Mouse (Mus musculus): ENCODE results near the gene Wnk4. TPM values are rescaled to one million over a fixed set of nuclear protein-coding genes. Genes with fewer than 3 reads are reported as not detected.

The Wnk4 gene
- polyA plus RNA-seq (2012; rRNA removed) = 10.8 and 12.3 TPM in 2 replicates

DNA sequence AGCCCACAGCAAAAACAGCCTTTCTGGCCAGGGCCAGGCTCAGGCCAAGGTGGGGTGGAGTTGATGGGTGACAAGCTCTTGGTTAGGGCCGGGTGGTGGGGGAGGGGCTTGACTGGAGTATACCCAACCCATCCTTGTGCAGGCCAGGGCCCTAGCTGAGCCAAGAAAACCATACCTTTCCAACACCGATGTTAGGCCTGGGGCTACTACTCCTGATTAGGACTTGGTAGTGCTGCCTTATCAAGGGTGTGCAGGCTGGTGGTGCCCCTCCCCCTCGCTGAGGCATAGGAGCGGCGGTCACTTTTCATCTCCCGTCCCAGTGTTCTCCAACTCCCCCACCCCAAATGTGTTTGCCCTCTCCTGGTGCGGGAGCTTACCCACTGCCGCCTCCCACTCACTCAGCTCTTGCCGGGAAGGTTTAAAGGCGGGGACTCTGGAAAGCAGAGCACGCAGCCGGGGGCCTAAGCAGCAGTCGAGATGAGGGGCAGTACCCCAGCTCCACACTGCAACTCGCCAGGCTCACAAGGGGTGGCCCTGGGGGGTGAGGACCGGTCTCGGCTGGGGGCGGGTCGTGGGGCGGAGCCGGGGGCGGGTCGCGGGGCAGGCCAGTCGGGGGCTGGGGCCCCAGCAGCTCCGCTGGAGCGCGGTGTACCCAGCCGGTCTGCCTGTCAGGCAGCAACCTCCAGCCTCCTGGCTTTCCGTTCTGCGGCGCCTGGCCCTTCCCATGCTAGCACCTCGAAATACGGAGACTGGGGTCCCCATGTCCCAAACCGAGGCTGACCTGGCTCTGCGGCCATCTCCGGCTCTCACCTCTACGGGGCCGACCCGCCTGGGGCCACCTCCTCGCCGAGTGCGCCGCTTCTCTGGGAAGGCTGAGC lies at the start of gene Wnk4:
Gene Wnk4, plus strand, starts transcription at position 620 of the 878 bp plus-strand sequence.
- 0 out of 2 replicates have a peak within 1 kb of the TSS, but pooled peaks have one; percentile 43 for H3K27ac ChIP-seq (ENCODE audit: control insufficient read depth, insufficient read depth, low read depth, low read length)
- no peaks in the 10 kb centered on the region for H3K36me3 ChIP-seq (ENCODE audit: control insufficient read depth, insufficient read depth, low read length)
- H3K27me3 ChIP-seq (ENCODE audit: control insufficient read depth, insufficient read depth, low read length) = peaks cover 2% of the 10 kb centered on the region; the same call in 1 of the 2 replicates
- peak within 1 kb of the TSS; percentile 79 for H3K4me3 ChIP-seq (ENCODE audit: control insufficient read depth, low read depth, low read length)
- H3K4me1 ChIP-seq (ENCODE audit: control insufficient read depth, insufficient read depth, low read length) = peaks cover 35% of the 10 kb centered on the region
- TF ChIP-seq CTCF (IDR thresholded peaks at IDR 0.05; ENCODE audit: control insufficient read depth, insufficient read depth, insufficient replicate concordance, low read depth, low read length) = no peak
- peak; percentile 32 for TF ChIP-seq POLR2A (IDR thresholded peaks at IDR 0.05; ENCODE audit: control insufficient read depth, low read depth, low read length)

GRCm38 (mm10) chr11:101211970-101212369 lies 48.4 kb upstream of the Wnk4 start:
- Histone ChIP-seq H3K4me3 (ENCODE audit: control insufficient read depth, low read depth, low read length) (no peak overlapping the region), H3K27ac (ENCODE audit: control insufficient read depth, insufficient read depth, low read depth, low read length) (no peak overlapping the region), H3K4me1 (ENCODE audit: control insufficient read depth, insufficient read depth, low read length) (no peaks in the 10 kb centered on the region), H3K27me3 (ENCODE audit: control insufficient read depth, insufficient read depth, low read length) (no peaks in the 10 kb centered on the region), H3K36me3 (ENCODE audit: control insufficient read depth, insufficient read depth, low read length) (peaks cover 2% of the 10 kb centered on the region)
- peak; percentile 10; the same call in 1 of the 2 replicates for TF ChIP-seq CTCF (IDR thresholded peaks at IDR 0.05; ENCODE audit: control insufficient read depth, insufficient read depth, insufficient replicate concordance, low read depth, low read length)
- no peak for TF ChIP-seq POLR2A (IDR thresholded peaks at IDR 0.05; ENCODE audit: control insufficient read depth, low read depth, low read length)

GRCm38 (mm10) chr11:101216936-101217335 lies 43.4 kb upstream of the Wnk4 start:
- Histone ChIP-seq H3K4me3 (ENCODE audit: control insufficient read depth, low read depth, low read length) (no peak overlapping the region), H3K4me1 (ENCODE audit: control insufficient read depth, insufficient read depth, low read length) (no peaks in the 10 kb centered on the region), H3K36me3 (ENCODE audit: control insufficient read depth, insufficient read depth, low read length) (no peaks in the 10 kb centered on the region; the same call in none of the 2 replicates), H3K27ac (ENCODE audit: control insufficient read depth, insufficient read depth, low read depth, low read length) (no peak overlapping the region), H3K27me3 (ENCODE audit: control insufficient read depth, insufficient read depth, low read length) (no peaks in the 10 kb centered on the region)
- TF ChIP-seq CTCF (IDR thresholded peaks at IDR 0.05; ENCODE audit: control insufficient read depth, insufficient read depth, insufficient replicate concordance, low read depth, low read length) (no peak), POLR2A (IDR thresholded peaks at IDR 0.05; ENCODE audit: control insufficient read depth, low read depth, low read length) (no peak)

GRCm38 (mm10) chr11:101218436-101219055 lies 41.8 kb upstream of the Wnk4 start:
- no peaks in the 10 kb centered on the region for H3K27me3 ChIP-seq (ENCODE audit: control insufficient read depth, insufficient read depth, low read length)
- TF ChIP-seq POLR2A (IDR thresholded peaks at IDR 0.05; ENCODE audit: control insufficient read depth, low read depth, low read length) (no peak), CTCF (IDR thresholded peaks at IDR 0.05; ENCODE audit: control insufficient read depth, insufficient read depth, insufficient replicate concordance, low read depth, low read length) (no peak)
- H3K4me1 ChIP-seq (ENCODE audit: control insufficient read depth, insufficient read depth, low read length) = no peaks in the 10 kb centered on the region
- H3K36me3 ChIP-seq (ENCODE audit: control insufficient read depth, insufficient read depth, low read length) = no peaks in the 10 kb centered on the region; the same call in none of the 2 replicates
- H3K4me3 ChIP-seq (ENCODE audit: control insufficient read depth, low read depth, low read length) = no peak overlapping the region
- no peak overlapping the region for H3K27ac ChIP-seq (ENCODE audit: control insufficient read depth, insufficient read depth, low read depth, low read length)

- Histone ChIP-seq H3K36me3 (ENCODE audit: control insufficient read depth, insufficient read depth, low read length) (no peaks in the 10 kb centered on the region; the same call in none of the 2 replicates), H3K4me3 (ENCODE audit: control insufficient read depth, low read depth, low read length) (no peak overlapping the region), H3K27me3 (ENCODE audit: control insufficient read depth, insufficient read depth, low read length) (no peaks in the 10 kb centered on the region), H3K4me1 (ENCODE audit: control insufficient read depth, insufficient read depth, low read length) (peaks cover 2% of the 10 kb centered on the region; the same call in 1 of the 2 replicates), H3K27ac (ENCODE audit: control insufficient read depth, insufficient read depth, low read depth, low read length) (no peak overlapping the region)
- TF ChIP-seq POLR2A (IDR thresholded peaks at IDR 0.05; ENCODE audit: control insufficient read depth, low read depth, low read length) = no peak
- no peak for TF ChIP-seq CTCF (IDR thresholded peaks at IDR 0.05; ENCODE audit: control insufficient read depth, insufficient read depth, insufficient replicate concordance, low read depth, low read length)
These were observed 39.5 kb upstream of the Wnk4 start for GRCm38 (mm10) chr11:101220853-101221252.

DNA sequence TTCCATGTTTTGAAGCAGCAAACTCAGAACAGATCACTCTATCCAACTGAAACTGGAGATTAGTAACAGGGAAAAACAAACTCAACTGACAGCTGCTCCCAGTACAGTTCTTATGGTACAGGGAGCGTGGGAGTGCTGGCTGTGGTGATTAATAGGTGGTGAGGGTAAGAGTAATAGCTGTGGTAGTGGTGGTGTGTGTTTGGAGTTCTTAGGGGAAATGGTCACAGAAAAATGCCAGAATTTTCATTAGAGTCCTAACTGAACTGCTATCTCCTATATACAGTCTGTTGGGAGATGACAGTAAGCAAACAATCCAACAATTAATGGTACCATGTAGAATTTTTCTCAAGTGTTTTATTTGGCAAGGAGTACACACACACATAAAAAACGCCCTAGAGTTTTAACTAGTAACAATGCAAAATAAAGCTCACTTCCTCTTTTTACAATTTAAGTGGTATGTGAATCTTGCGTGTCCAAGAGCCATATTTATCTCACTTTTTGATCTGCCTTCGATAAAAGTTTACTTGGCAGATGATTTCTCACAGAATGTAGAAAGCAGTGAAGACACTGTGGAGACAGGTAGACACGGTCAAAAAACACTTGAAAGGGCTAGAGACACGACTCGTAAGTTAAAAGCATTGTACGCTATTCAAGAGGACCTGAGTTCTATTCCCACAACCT lies 38.9 kb upstream of the Wnk4 start:
- TF ChIP-seq POLR2A (IDR thresholded peaks at IDR 0.05; ENCODE audit: control insufficient read depth, low read depth, low read length) = no peak
- no peak for TF ChIP-seq CTCF (IDR thresholded peaks at IDR 0.05; ENCODE audit: control insufficient read depth, insufficient read depth, insufficient replicate concordance, low read depth, low read length)
- H3K27ac ChIP-seq (ENCODE audit: control insufficient read depth, insufficient read depth, low read depth, low read length) = no peak overlapping the region

More for the DNA sequence above, 38.9 kb upstream of the Wnk4 start:
- Histone ChIP-seq H3K4me3 (ENCODE audit: control insufficient read depth, low read depth, low read length) (no peak overlapping the region), H3K4me1 (ENCODE audit: control insufficient read depth, insufficient read depth, low read length) (peaks cover 2% of the 10 kb centered on the region; the same call in 1 of the 2 replicates), H3K36me3 (ENCODE audit: control insufficient read depth, insufficient read depth, low read length) (no peaks in the 10 kb centered on the region; the same call in none of the 2 replicates), H3K27me3 (ENCODE audit: control insufficient read depth, insufficient read depth, low read length) (no peaks in the 10 kb centered on the region)

Data from testis, adult 2 months (tissue).